Mouse (Mus musculus) lung, postnatal 0 days (tissue): Measurements from ENCODE around the gene Srp54a.
"Not testable (repeated sequence)": the region's sequence is repeated elsewhere in the genome, so short reads cannot be mapped to it uniquely, and the experiment has no call there.

ENCODE experiments used
- CTCF ChIP-seq: IDR thresholded peaks from 2 replicates; pipeline ENCODE4 v1.5.1; 2016; ENCODE audit warnings: antibody characterized with exemption, mild to moderate bottlenecking
- EP300 ChIP-seq: IDR thresholded peaks from 2 replicates; pipeline ENCODE4 v1.6.1; 2016; ENCODE audit warnings: antibody characterized with exemption, mild to moderate bottlenecking, control low read depth

- not testable (repeated sequence) for TF ChIP-seq CTCF, EP300
These were observed 12.1 kb downstream of the Srp54a start for GRCm38 (mm10) chr12:55092127-55092526.
